Mouse (Mus musculus): ENCODE measurements around the gene Klc1. TPM values are rescaled to one million over a fixed set of nuclear protein-coding genes. Genes with fewer than 3 reads are reported as not detected.
A peak's percentile ranks its signal among the peaks of the same experiment; 100 is the strongest.

Klc1 gene
- polyA plus RNA-seq, 1 experiment from 2014 or later, result 319 TPM

- H3K9ac ChIP-seq, result peak overlapping the region; percentile 9; the same call in 1 of the 2 replicates
- peaks cover 27% of the 10 kb centered on the region for H3K4me1 ChIP-seq
- H3K4me3 ChIP-seq, result no peak overlapping the region
- peak overlapping the region; percentile 64 for H3K27ac ChIP-seq
- peak; percentile 14 for ATAC-seq
- no peaks in the 10 kb centered on the region for H3K9me3 ChIP-seq (replicated peaks)
- no peaks in the 10 kb centered on the region for H3K27me3 ChIP-seq
- no peak overlapping the region for H3K4me2 ChIP-seq
- WGBS, result 2% methylated on average over 8 of the region's 9 CpGs
- H3K36me3 ChIP-seq (ENCODE audit: poor library complexity, severe bottlenecking), result peaks cover 42% of the 10 kb centered on the region
Measured at GRCm38 (mm10) chr12:111809762-111810161, 51.1 kb downstream of the Klc1 start.

- Histone ChIP-seq H3K4me2 (no peak overlapping the region), H3K27me3 (no peaks in the 10 kb centered on the region), H3K9ac (no peak overlapping the region), H3K4me3 (no peak overlapping the region), H3K27ac (no peak overlapping the region), H3K36me3 (ENCODE audit: poor library complexity, severe bottlenecking) (peaks cover 21% of the 10 kb centered on the region), H3K4me1 (peaks cover 47% of the 10 kb centered on the region), H3K9me3 (replicated peaks) (no peaks in the 10 kb centered on the region)
- no peak for ATAC-seq
- 87% methylated on average over 13 of the region's 13 CpGs for WGBS
Measured at GRCm38 (mm10) chr12:111812075-111812474, 53.4 kb downstream of the Klc1 start.

DNA sequence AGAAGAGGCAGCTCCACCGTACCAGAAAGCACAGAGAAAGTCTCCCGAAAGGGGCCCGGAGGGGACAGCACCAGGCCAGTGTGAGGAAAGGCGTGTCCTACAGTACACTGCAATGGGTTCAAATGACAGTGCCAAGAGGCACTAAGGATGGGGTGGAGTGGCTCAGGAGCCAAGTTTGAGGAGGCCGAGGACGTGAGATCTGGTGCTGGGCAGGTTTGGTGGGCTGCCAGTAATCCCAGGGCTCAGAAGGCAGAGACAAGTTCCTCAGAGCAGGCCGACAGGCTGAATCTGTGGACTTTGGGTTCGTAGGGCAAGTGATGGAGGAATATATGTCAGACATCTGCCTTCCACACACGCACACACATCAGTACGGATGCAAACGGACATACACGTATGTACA is 54.0 kb downstream of the Klc1 start:
- H3K27me3 ChIP-seq, result no peaks in the 10 kb centered on the region
- ATAC-seq, result no peak
- H3K9ac ChIP-seq, result peak overlapping the region; percentile 68
- H3K4me1 ChIP-seq, result peaks cover 47% of the 10 kb centered on the region
- peak overlapping the region; percentile 63 for H3K4me3 ChIP-seq
- peaks cover 17% of the 10 kb centered on the region for H3K36me3 ChIP-seq (ENCODE audit: poor library complexity, severe bottlenecking)
- peak overlapping the region; percentile 83 for H3K4me2 ChIP-seq
- no peaks in the 10 kb centered on the region for H3K9me3 ChIP-seq (replicated peaks)
- 73% methylated on average over 12 of the region's 12 CpGs for whole genome bisulfite sequencing
- no peak overlapping the region for H3K27ac ChIP-seq

DNA sequence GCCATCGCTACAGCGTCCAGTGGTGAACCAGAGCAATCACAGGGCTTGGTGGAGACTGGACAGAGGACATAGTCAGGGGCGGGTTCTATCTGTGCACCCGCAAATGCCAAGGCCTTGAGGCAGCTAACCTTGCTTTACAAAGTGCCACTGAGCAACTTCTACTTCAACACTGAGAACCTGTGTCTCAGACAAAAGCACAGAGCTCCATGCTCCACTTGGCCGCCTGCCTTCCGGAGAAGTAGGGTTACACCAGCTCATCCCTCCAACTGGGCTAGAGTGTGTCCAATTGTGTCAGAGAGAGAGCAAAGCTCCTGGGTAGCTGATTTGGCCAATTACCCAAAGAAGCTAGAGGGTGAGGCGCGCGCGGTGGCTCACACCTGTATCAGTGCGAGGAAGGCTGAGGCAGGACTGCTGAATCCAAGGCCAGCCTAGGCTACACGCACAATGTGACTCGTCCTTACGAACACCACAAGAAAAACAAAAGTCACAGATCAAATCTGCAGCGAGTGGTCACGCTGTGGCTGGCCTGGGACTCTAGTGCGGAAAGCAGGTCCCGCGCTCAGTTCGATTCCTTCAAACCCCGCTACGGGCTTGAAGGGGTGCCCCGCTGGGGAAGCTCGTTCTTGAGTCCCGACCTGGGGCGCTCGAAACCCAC is 54.6 kb downstream of the Klc1 start:
- H3K4me1 ChIP-seq, result peaks cover 47% of the 10 kb centered on the region
- WGBS, result 4% methylated on average over 27 of the region's 27 CpGs
- peaks cover 11% of the 10 kb centered on the region for H3K36me3 ChIP-seq (ENCODE audit: poor library complexity, severe bottlenecking)
- ATAC-seq, result no peak
- peak overlapping the region; percentile 63 for H3K4me3 ChIP-seq
- no peaks in the 10 kb centered on the region for H3K27me3 ChIP-seq
- no peak overlapping the region for H3K27ac ChIP-seq
- no peaks in the 10 kb centered on the region for H3K9me3 ChIP-seq (replicated peaks)
- H3K4me2 ChIP-seq, result peak overlapping the region; percentile 83
- H3K9ac ChIP-seq, result peak overlapping the region; percentile 68

- WGBS, result under 1% methylated on average over 86 of the region's 87 CpGs
- Histone ChIP-seq H3K4me3 (peak within 1 kb of the TSS; percentile 75), H3K9me3 (replicated peaks) (no peaks in the 10 kb centered on the region), H3K27ac (peak within 1 kb of the TSS; percentile 76), H3K9ac (peak within 1 kb of the TSS; percentile 81), H3K4me1 (peaks cover 46% of the 10 kb centered on the region), H3K27me3 (no peaks in the 10 kb centered on the region), H3K4me2 (peak within 1 kb of the TSS; percentile 83), H3K36me3 (ENCODE audit: poor library complexity, severe bottlenecking) (peaks cover 3% of the 10 kb centered on the region)
- peak; percentile 99 for ATAC-seq
Measured at GRCm38 (mm10) chr12:111813766-111814617, 55.3 kb downstream of the Klc1 start, which contains the start of the genes Xrcc3 and Zfyve21. Gene Xrcc3 (minus strand): TSS chr12:111813873. Gene Zfyve21 (plus strand): TSS chr12:111814170.

GRCm38 (mm10) chr12:111814769-111815762 is 56.4 kb downstream of the Klc1 start:
- peak overlapping the region; percentile 75 for H3K4me3 ChIP-seq
- peak overlapping the region; percentile 81 for H3K9ac ChIP-seq
- peak overlapping the region; percentile 83 for H3K4me2 ChIP-seq
- WGBS, result 24% methylated on average over 19 of the region's 19 CpGs
- no peaks in the 10 kb centered on the region for H3K36me3 ChIP-seq (ENCODE audit: poor library complexity, severe bottlenecking)
- peaks cover 35% of the 10 kb centered on the region for H3K4me1 ChIP-seq
- H3K9me3 ChIP-seq (replicated peaks), result no peaks in the 10 kb centered on the region
- no peak overlapping the region for H3K27ac ChIP-seq
- no peak for ATAC-seq
- H3K27me3 ChIP-seq, result no peaks in the 10 kb centered on the region

DNA sequence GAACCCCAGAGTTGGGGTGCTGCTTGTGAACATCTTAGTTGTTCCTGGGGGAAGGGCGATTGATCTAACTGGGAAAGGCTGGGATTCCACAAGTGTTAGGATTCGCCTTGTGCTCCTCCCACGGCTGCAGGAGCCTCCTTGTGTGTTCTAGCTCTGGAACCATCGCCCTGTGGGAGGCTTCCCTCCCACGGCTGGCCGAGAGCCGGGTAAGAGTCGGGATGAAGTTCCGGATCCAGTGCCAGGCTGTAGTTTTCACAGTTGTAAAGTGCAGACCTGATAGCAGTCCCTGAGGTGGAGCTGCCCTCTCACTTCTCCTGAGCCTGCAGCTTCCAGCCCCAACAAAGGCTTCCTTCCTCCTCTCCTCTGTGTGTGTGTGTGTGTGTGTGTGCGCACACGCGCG is 57.9 kb downstream of the Klc1 start:
- H3K4me1 ChIP-seq, result peaks cover 35% of the 10 kb centered on the region
- H3K27me3 ChIP-seq, result no peaks in the 10 kb centered on the region
- 72% methylated on average over 13 of the region's 13 CpGs for WGBS
- ATAC-seq, result no peak
- peak overlapping the region; percentile 30; the same call in 1 of the 2 replicates for H3K9ac ChIP-seq
- no peak overlapping the region for H3K27ac ChIP-seq
- H3K36me3 ChIP-seq (ENCODE audit: poor library complexity, severe bottlenecking), result no peaks in the 10 kb centered on the region
- 0 out of 2 replicates have a peak overlapping the region, but pooled peaks have one; percentile 5 for H3K4me2 ChIP-seq
- no peaks in the 10 kb centered on the region for H3K9me3 ChIP-seq (replicated peaks)
- H3K4me3 ChIP-seq, result no peak overlapping the region

DNA sequence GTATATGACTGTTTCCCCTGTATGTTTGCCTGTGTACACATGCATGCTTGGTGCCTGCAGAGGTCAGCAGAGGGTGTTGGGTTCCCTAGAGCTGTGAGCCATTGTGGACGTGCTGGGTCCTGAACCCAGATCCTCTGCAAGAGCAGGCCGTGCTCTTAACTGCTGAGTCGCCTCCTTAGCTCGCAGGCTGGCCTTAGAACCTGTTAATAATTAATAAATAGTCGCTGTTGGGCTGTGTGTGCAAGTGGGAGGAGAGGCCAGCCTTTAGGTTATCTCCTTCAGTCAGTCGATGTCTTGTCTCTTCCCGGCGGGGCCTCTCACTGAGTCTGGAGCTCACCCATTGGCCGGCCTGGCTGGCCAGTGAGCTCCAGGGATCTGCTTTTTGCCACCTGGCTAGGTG is 58.3 kb downstream of the Klc1 start:
- ATAC-seq, result no peak
- Histone ChIP-seq H3K9ac (no peak overlapping the region), H3K27ac (no peak overlapping the region), H3K36me3 (ENCODE audit: poor library complexity, severe bottlenecking) (no peaks in the 10 kb centered on the region), H3K4me1 (peaks cover 35% of the 10 kb centered on the region), H3K27me3 (no peaks in the 10 kb centered on the region), H3K4me2 (no peak overlapping the region), H3K4me3 (no peak overlapping the region), H3K9me3 (replicated peaks) (no peaks in the 10 kb centered on the region)
- WGBS, result 80% methylated on average over 9 of the region's 9 CpGs

DNA sequence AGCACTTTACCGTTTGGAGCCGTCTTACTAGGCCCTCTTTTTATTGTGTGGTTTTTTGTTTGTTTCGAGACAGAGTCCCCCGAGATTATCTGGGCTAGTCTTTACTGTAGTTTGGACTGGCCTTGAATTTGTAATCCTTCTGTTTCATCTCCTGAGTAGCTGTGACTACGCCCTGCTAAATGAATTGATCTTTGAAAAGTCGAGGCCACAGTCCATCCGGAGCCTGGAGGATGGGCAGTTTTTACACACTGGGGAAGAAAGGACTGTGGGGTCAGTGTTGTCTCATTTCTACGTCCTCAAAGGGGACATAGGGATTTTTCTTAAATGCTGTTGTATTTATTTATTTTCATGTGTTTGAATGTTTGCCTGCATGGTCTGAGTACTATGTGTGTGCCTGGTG is 59.3 kb downstream of the Klc1 start:
- Histone ChIP-seq H3K4me2 (no peak overlapping the region), H3K27me3 (no peaks in the 10 kb centered on the region), H3K4me1 (peaks cover 28% of the 10 kb centered on the region), H3K4me3 (no peak overlapping the region), H3K36me3 (ENCODE audit: poor library complexity, severe bottlenecking) (no peaks in the 10 kb centered on the region; the same call in 1 of the 2 replicates), H3K9ac (no peak overlapping the region), H3K9me3 (replicated peaks) (no peaks in the 10 kb centered on the region), H3K27ac (no peak overlapping the region)
- ATAC-seq, result no peak
- WGBS, result 86% methylated on average over 8 of the region's 8 CpGs

DNA sequence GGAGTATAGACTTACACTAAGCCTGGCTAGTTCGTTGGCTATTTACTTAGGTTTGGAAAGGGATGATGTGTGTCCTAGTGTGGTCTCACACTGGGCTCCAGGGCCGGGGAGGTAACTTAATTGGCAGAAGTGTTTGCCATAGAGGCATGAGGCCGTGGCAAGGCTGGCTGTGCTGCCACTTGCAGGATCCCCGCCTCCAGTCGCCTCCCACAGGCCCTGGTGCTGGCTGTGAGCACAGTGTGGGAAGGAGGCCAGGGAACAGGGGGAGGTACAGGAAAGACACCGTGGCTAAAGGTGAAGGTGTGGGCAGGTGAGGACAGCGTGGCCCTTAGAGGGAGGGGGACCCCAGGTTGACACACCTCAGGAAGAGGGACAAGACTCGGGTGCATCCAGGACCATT is 61.3 kb downstream of the Klc1 start:
- Histone ChIP-seq H3K27ac (no peak overlapping the region), H3K36me3 (ENCODE audit: poor library complexity, severe bottlenecking) (peaks cover 18% of the 10 kb centered on the region), H3K4me3 (no peak overlapping the region), H3K4me1 (peaks cover 18% of the 10 kb centered on the region), H3K27me3 (no peaks in the 10 kb centered on the region), H3K4me2 (no peak overlapping the region), H3K9ac (peak overlapping the region; percentile 12; the same call in 1 of the 2 replicates), H3K9me3 (replicated peaks) (no peaks in the 10 kb centered on the region)
- no peak for ATAC-seq
- WGBS, result 74% methylated on average over 8 of the region's 8 CpGs

- ATAC-seq, result no peak
- Histone ChIP-seq H3K36me3 (ENCODE audit: poor library complexity, severe bottlenecking) (peaks cover 26% of the 10 kb centered on the region), H3K27ac (no peak overlapping the region), H3K9ac (no peak overlapping the region), H3K27me3 (no peaks in the 10 kb centered on the region), H3K4me1 (peaks cover 10% of the 10 kb centered on the region), H3K4me3 (no peak overlapping the region), H3K4me2 (no peak overlapping the region), H3K9me3 (replicated peaks) (no peaks in the 10 kb centered on the region)
- WGBS, result 85% methylated on average over 7 of the region's 7 CpGs
Measured at GRCm38 (mm10) chr12:111820708-111821107, 62.1 kb downstream of the Klc1 start.
